In genomic region chr12:70727496-70728259, GRCm38 (mm10) we compare ENCODE assay signal across 15 mouse cellular contexts.
DNase-seq lines count a peak whose midpoint lies in the region; ATAC-seq lines count a peak whose summit lies in the region.
"Had no signal": no experiment of that assay in that cellular context is flagged by ENCODE, and none has a peak within 500 bp of the region (broad histone marks: within the 10 kb centered on the region; RNA-seq: fewer than 3 reads in every experiment).

No protein-coding gene starts in this region.

- no peaks in the 10 kb centered on the region for H3K36me3 ChIP-seq in heart, embryonic 13.5 days
- H3K36me3 ChIP-seq: G1E; kidney, embryonic 15.5 days; limb, embryonic 12.5 days; liver, embryonic 15.5 days had no signal

- no peak overlapping the region for H3K9ac ChIP-seq in heart, embryonic 13.5 days
- H3K9ac ChIP-seq: kidney, embryonic 15.5 days; limb, embryonic 12.5 days; liver, embryonic 15.5 days had no signal

- H3K4me2 ChIP-seq in heart, embryonic 13.5 days: no peak overlapping the region
- H3K4me2 ChIP-seq: kidney, embryonic 15.5 days; limb, embryonic 12.5 days; liver, embryonic 15.5 days had no signal

- H3K4me1 ChIP-seq in heart, embryonic 13.5 days: peaks cover 27% of the 10 kb centered on the region

- H3K4me3 ChIP-seq in heart, embryonic 13.5 days: no peak overlapping the region
- H3K4me3 ChIP-seq: kidney, embryonic 15.5 days; limb, embryonic 12.5 days; liver, embryonic 15.5 days had no signal

- ATAC-seq in heart, embryonic 13.5 days (ENCODE audit: extremely low read depth, insufficient number of reproducible peaks, low FRiP score, low TSS enrichment): no peak
- ATAC-seq: forebrain, embryonic 14.5 days had no signal

- WGBS in heart, embryonic 13.5 days: 54% methylated on average over 10 of the region's 10 CpGs

- DNase-seq in gastrocnemius, postnatal 25 days: peak; percentile 22
- no peak for DNase-seq in gastrocnemius, postnatal 36 days
- DNase-seq in lung, adult 18-20 months: peak; percentile 38 to 44
- DNase-seq in lung, postnatal 4 days: no peak
- DNase-seq in left cerebral cortex, postnatal 25 days (ENCODE audit: low spot score in 2 of 2): peak; percentile 32 to 86
- DNase-seq in adipocyte (ENCODE audit: low spot score): no peak
- no peak for DNase-seq in adrenal gland, postnatal 25 days
- DNase-seq: adrenal gland, postnatal 14 days; cerebellum, postnatal 36 days had no signal

- peak overlapping the region; percentile 39; the same call in 1 of the 2 replicates for H3K27ac ChIP-seq in heart, embryonic 13.5 days (replicated peaks)
- H3K27ac ChIP-seq: kidney, embryonic 15.5 days; limb, embryonic 12.5 days; liver, embryonic 15.5 days had no signal

- intact Hi-C loops in gastrocnemius, postnatal 36 days (cut with DNase I): no loop called here
- intact Hi-C loops in left cerebral cortex, postnatal 25 days (cut with DNase I): loop anchor here (2.0 kb wide), 1 partner anchor 97 kb away; the partner anchor contains the start of gene Frmd6

- no peaks in the 10 kb centered on the region for H3K9me3 ChIP-seq in heart, embryonic 13.5 days
- H3K9me3 ChIP-seq: G1E; kidney, embryonic 15.5 days; limb, embryonic 12.5 days; liver, embryonic 15.5 days had no signal

- H3K27me3 ChIP-seq in heart, embryonic 13.5 days (replicated peaks): no peaks in the 10 kb centered on the region
- H3K27me3 ChIP-seq: kidney, embryonic 15.5 days; limb, embryonic 12.5 days; liver, embryonic 15.5 days had no signal

Comparison
In these comparisons a context has a peak if more than half of its experiments do, and no peak if none do; other contexts are left out.
1. DNase-seq: peak in gastrocnemius, postnatal 25 days (single experiment), lung, adult 18-20 months (2 of 2) and left cerebral cortex, postnatal 25 days (2 of 2); none in gastrocnemius, postnatal 36 days (0 of 2), lung, postnatal 4 days (0 of 2), adipocyte (single experiment) and adrenal gland, postnatal 25 days (single experiment).